Mouse (Mus musculus) telencephalon, adult 2 months (tissue): ENCODE measurements at regions not wholly inside any gene's neighbourhood (a gene's known extent, or its start where the extent isn't known, plus 50 kb on each side); places are given as distances from the start of the nearest gene placed in this dataset.

Experiments
- DNase-seq: peaks from one replicate; pipeline ENCODE4 v3.0.0-alpha.2; 2011; ENCODE audit warnings: low read depth, low spot score

DNA sequence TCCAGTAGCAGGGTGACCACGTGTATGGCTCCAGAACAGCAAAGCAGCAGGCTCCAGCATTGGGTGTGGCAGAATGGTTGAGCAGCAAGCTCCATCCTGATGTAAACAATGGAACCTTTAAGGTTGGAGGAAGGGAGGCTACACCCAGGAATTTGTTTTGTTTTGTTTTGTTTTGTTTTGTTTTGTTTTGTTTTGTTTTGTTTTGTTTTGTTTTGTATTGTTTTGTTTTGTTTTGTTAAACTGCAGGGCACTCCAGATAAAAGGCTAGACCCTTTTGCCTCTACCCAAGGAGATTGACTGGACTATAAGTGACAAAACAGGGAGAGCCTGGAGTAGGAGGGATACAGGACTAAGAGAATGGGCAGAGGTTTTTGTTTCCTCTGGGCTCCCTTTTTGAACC lies 647.5 kb downstream of the Kcnj3 start:
- DNase-seq, result no peak

DNA sequence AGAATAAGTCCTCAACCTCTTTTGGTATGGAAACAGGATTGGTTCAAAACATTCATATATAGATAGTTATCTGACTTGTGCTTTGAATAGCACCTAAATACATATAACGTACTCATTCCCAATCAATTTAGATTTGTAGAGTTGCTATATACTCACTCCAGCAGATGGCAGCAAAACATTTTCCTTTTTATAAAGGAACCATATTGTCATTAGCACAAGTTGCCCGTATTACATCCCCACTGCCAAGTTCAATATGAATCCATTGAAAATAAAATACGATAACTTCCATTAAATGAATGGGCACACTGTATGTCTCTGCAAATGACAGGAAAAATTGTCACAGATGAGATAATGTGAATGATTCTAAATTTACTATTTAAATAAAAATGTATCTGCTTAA lies 673.8 kb downstream of the Kcnj3 start:
- DNase-seq, result peak; percentile 19

DNA sequence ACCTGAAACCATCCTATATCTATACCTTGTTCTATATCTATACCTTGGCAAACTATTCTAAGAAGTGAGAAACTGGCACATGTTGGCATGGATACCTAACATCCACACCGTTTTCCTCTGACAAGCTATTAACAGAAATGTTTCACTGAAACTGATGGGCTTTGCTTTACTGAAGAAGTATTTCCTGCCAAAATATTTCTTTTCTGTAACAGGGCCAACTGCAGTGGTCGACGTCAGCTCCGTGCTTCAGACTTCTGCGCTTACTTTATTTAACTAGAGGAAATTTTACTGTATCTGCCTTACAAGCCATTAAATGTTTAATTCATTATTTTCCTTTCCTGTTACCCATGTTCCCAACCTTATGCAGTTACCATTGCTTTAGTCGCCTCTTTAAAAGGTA lies 674.2 kb downstream of the Kcnj3 start:
- DNase-seq, result peak; percentile 1

DNA sequence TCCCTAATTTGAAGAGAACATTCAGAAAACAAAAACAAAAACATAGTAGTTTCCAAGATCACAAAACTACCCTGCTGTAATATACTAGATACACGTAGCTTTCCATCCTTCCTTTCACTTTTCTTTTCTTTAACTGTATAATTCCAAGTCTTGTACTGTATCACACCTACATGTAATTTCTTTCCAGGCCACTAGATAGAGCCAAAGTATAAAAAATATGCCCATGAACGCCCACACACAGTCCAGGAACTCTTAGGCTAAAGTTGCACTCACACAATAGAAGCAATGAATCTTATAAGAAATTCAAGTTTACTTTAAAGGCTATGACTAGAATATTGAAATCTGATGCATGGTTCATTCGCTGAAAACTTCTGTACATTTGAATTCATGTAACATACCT lies 678.7 kb downstream of the Kcnj3 start:
- DNase-seq, result peak; percentile 56

DNA sequence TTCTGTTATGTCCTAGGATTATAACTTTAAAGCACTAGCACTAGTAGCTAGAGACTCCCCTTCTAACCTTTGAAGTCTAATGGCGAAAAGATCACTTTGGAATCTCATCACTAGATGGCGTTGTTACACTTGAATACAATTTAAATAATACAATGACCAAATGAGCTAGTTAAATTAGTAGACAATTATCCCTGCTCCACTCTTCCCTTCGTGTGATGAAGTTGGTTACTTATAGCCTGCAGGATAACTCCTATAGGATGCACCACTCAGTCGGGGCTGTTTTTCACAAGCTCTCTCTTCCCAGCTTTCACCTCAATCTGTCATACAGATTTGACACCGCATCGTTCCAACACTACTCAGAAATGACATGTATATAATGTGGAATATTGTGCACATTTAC lies 683.6 kb downstream of the Kcnj3 start:
- peak; percentile 47 for DNase-seq

DNA sequence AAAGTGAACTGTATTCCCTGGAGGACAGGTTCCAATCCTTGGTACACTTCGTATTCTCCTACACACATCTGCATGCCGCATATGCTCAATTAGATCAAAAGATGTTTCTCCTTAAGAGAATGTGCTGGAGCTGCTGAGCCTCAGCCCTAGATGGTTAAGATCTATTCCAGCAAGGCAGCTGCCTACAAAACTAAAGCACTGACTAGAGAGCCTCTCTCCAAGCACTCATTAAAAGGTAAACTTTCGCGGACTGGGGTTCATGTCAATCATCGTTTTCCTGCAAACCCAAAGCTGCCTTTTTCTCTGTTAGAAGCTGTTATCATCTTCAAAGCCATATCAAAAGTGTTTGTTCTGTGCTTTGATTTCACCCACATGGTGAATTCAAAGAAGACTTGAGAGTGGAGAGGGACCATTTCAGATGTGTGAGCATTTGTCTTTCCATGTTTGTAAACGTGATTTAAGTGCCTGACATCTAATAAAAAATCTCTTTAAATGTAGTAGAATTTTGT lies 711.4 kb downstream of the Kcnj3 start:
- DNase-seq, result no peak

DNA sequence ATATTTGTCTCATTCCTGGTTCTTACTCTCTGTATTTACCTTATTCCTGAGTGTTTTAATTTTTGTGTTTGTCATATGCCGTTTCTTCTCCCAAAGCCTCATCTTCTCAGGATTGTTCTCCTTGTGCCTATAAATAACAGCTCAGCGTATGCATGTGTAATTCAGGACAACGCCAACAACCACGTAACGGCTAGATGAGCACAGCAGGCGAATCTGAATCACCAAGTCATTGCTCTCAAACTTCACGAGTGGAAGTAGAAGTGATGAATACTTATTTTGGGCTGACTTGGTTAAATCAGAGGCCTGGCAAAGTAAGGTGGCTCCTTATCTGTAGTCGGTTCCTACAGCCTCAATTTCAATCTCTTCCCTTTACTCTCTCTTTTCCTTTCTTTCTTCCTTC lies 760.7 kb downstream of the Kcnj3 start:
- peak; percentile 9 for DNase-seq

DNA sequence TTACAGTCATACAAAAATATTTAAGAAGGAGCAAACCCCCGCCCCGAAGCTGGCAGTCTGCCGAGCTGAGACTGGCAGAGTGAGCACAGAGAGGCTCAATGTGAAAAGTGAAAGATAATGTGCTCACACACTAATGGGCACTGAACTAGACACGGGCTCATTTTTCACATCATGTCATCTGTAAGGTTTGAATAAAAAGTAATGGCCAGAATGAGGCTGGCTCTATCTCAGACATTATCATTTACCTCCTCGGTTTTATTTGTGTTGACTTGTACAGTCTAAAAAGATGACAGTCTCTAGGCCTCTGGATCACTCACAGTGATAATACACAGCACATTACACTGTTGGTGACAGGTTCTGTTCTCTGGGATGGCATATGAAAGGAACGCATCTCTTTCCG lies 791.7 kb downstream of the Kcnj3 start:
- no peak for DNase-seq

DNA sequence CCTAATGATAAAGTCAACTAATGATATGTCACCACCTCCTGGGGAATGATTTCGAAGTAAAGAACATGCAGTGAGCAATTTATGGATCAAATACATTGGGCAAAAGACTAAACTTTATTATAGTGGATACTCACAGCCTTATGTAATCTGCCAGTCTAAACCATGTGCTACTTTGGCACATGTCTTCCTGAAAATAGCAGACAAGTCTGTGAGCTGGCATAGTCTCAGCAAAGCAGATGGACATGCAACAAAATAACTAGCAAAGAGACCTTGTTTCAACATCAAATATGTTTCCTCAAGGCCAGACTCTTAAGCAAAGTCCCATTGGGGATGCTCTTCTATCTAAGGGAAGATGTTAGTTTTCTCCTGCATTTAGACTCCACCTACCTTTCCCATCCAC lies 797.3 kb downstream of the Kcnj3 start:
- peak; percentile 70 for DNase-seq

DNA sequence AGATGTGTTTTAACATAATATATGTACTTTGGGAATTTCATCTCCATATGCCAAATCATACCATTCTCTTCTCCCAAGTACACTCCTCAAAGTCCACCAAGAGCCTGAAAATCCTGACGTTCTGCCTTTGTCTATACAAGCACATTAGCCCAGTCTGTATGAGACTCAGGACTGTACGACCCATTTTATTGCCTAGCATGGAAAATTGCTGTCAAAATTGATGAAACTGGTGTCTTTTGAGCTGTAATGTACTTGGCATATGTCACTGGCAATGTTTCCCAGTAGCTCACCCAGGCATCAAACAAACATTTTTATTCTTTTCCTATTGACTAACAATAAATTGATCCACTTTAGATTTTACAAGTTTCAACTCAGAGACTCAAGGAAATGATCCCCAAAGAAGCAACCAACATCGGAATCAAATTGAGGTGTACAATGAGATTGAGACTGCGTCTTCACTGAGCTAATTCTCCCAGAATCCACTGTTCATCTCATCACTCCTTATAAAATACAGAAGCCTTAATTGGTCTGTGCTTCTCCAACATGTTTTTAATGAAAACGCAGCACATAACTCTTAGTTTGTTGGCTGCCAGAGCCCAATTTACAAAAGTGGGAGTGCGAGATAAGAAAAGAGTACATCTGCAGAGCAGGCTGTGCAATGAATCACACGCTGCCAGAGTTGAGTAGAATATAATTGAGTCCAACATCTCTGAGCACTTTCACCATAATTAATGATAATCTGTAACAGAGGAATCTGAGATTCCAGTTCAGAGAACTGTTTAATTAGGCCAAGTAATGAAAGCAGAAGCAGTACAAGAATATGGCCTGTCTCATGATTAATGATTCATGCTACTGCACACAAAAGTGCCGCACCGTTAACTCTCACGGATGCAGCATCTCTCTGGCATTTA lies 821.5 kb downstream of the Kcnj3 start:
- DNase-seq, result peak; percentile 56

DNA sequence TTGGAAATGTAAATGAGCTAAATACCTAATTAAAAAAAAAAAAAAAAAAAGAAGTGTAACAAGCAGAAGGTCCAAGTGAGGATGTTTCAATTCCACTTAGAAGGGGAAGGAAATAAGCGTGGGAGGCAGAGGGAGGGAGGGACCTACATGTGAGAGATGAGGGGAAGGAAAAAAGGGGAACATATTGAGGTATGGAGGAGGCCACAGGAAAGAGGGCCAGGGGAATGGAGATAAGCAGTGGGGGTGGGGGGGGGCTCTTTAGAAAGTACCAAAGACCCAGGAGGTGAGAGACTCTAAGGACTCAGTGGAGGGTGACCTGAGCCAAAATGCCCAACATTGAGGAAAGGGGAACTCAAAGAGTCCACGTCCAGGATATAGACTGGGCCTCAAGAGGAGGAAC lies 818.9 kb downstream of the Nr4a2 start:
- no peak for DNase-seq

DNA sequence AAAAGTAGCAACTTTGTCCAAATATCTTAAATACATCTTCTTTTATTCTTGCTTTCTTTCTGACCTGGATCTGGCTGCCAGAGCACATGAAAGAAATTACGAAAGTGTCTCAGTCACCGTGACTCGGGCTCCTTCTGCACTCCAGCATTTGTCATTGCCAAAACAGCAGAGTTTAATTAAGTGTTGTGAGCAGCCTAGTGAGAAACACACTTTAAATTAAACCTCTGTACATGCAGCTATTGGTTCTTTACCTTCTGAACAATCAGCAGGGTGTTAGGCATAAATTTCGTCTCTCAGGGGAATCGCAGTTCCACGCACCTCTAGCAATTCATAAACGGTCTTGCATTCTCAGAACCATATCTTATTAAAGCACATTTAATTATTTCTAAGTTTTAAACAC lies 802.1 kb downstream of the Nr4a2 start:
- no peak for DNase-seq

DNA sequence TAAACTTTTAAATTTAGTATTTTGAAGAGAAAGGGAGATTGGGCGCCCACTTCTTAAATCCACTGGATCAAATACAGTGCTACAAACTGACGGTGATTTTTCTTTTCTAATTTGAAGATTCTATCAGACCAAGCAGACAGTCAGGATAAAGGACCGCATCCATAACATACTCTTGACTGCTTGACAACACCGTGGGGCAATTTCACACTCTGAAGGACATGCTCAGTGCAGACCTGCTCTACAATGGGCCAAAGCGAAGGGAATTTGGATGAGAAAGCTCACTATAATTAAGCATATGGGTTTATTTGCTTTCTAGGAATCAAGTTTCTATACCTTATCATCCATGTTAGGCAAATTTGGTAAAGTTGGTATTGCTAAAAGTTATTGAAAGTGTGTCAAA lies 801.3 kb downstream of the Nr4a2 start:
- DNase-seq, result no peak

DNA sequence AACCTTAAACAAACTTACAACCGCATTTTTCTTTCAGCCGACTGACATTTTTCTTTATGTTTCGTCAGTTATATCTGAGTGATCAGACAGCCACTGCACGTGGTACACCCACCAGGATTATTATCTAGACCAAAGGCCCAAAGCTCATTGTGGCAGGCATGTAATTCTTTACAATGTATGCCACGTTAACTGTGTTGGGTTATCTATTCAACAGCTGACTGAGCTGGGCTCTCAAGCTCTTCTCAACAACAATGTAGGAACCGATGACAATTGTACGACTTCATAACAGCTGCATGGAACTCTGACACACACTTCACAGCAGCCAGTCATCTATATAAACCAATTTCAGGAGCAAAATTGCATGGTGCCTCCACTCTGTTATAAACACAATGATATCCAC lies 787.8 kb downstream of the Nr4a2 start:
- no peak for DNase-seq

DNA sequence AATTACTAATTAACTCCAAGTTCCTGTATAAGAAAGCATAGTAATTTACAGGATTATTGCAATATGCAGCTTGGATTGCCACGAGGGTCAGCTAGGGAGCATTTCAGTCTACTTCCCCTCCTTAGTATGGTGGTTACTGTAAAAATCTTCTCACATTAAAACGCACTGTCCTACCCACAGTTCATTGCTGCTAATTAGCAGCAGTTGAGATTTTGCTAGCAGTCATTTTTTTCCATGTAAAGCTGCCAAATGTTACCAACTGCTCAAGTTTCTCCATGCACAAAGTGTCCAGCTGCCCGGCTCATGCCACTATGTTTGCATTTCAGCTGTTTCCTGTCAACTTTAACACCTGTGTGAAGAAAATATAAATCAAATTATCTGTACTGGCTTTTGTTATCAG lies 759.7 kb downstream of the Nr4a2 start:
- no peak for DNase-seq
